ENCODE assay signal across 9 mouse cellular contexts in genomic region chr9:76138378-76139109, GRCm38 (mm10).
DNase-seq lines count a peak whose midpoint lies in the region; ATAC-seq and TF ChIP-seq lines count a peak whose summit lies in the region.
"Had no signal": no experiment of that assay in that cellular context is flagged by ENCODE, and none has a peak within 500 bp of the region (broad histone marks: within the 10 kb centered on the region; RNA-seq: fewer than 3 reads in every experiment).

No protein-coding gene starts in this region.

- no peak overlapping the region for H3K9ac ChIP-seq in hindbrain, embryonic 12.5 days
- H3K9ac ChIP-seq in neural tube, embryonic 11.5 days (ENCODE audit: low read length), result no peak overlapping the region
- no peak overlapping the region for H3K9ac ChIP-seq in forebrain, embryonic 12.5 days

- H3K27ac ChIP-seq in hindbrain, embryonic 12.5 days, result no peak overlapping the region
- H3K27ac ChIP-seq in hindbrain, embryonic 10.5 days, result no peak overlapping the region
- H3K27ac ChIP-seq in neural tube, embryonic 11.5 days (ENCODE audit: low read depth, low read length), result no peak overlapping the region
- no peak overlapping the region for H3K27ac ChIP-seq in forebrain, embryonic 12.5 days
- H3K27ac ChIP-seq in kidney, adult 2 months (ENCODE audit: insufficient read depth, low read depth, low read length), result no peak overlapping the region
- H3K27ac ChIP-seq: heart, adult 2 months had no signal

- H3K9me3 ChIP-seq in hindbrain, embryonic 12.5 days (replicated peaks), result no peaks in the 10 kb centered on the region
- H3K9me3 ChIP-seq in hindbrain, embryonic 10.5 days, result no peaks in the 10 kb centered on the region
- no peaks in the 10 kb centered on the region for H3K9me3 ChIP-seq in neural tube, embryonic 11.5 days (ENCODE audit: control insufficient read depth, low read length)
- H3K9me3 ChIP-seq in forebrain, embryonic 12.5 days, result no peaks in the 10 kb centered on the region

- no peaks in the 10 kb centered on the region for H3K36me3 ChIP-seq in hindbrain, embryonic 12.5 days
- H3K36me3 ChIP-seq in hindbrain, embryonic 10.5 days, result no peaks in the 10 kb centered on the region
- H3K36me3 ChIP-seq in neural tube, embryonic 11.5 days (ENCODE audit: control insufficient read depth, insufficient read depth, low read length), result no peaks in the 10 kb centered on the region
- no peaks in the 10 kb centered on the region for H3K36me3 ChIP-seq in forebrain, embryonic 12.5 days (replicated peaks)
- H3K36me3 ChIP-seq in kidney, adult 2 months (ENCODE audit: control insufficient read depth, insufficient read depth, low read length), result no peaks in the 10 kb centered on the region

- no peaks in the 10 kb centered on the region for H3K27me3 ChIP-seq in hindbrain, embryonic 12.5 days
- peaks cover 29% of the 10 kb centered on the region for H3K27me3 ChIP-seq in hindbrain, embryonic 10.5 days (ENCODE audit: insufficient read depth, poor library complexity, severe bottlenecking)
- H3K27me3 ChIP-seq in neural tube, embryonic 11.5 days (ENCODE audit: control insufficient read depth, insufficient read depth, low read length), result no peaks in the 10 kb centered on the region
- no peaks in the 10 kb centered on the region for H3K27me3 ChIP-seq in forebrain, embryonic 12.5 days
- H3K27me3 ChIP-seq in kidney, adult 2 months (replicated peaks; ENCODE audit: control insufficient read depth, insufficient read depth, low read length), result no peaks in the 10 kb centered on the region

- 84% methylated on average over 3 of the region's 3 CpGs for WGBS in hindbrain, embryonic 12.5 days
- WGBS in hindbrain, embryonic 10.5 days, result 88% methylated on average over 3 of the region's 3 CpGs
- 87% methylated on average over 3 of the region's 3 CpGs for WGBS in neural tube, embryonic 11.5 days
- 54% methylated on average over 3 of the region's 3 CpGs for WGBS in forebrain, embryonic 12.5 days
- 76% methylated on average over 3 of the region's 3 CpGs for WGBS in kidney, adult 2 months

- no peaks in the 10 kb centered on the region for H3K4me1 ChIP-seq in hindbrain, embryonic 12.5 days
- H3K4me1 ChIP-seq in hindbrain, embryonic 10.5 days (replicated peaks), result peaks cover 6% of the 10 kb centered on the region; the same call in 1 of the 2 replicates
- no peaks in the 10 kb centered on the region for H3K4me1 ChIP-seq in neural tube, embryonic 11.5 days (ENCODE audit: control insufficient read depth, insufficient read depth, low read length)
- no peaks in the 10 kb centered on the region for H3K4me1 ChIP-seq in forebrain, embryonic 12.5 days
- no peaks in the 10 kb centered on the region for H3K4me1 ChIP-seq in kidney, adult 2 months (ENCODE audit: control insufficient read depth, insufficient read depth, low read length)

- no peak overlapping the region for H3K4me2 ChIP-seq in hindbrain, embryonic 12.5 days (replicated peaks)
- no peak overlapping the region for H3K4me2 ChIP-seq in neural tube, embryonic 11.5 days (ENCODE audit: low read depth)
- H3K4me2 ChIP-seq in forebrain, embryonic 12.5 days, result no peak overlapping the region

- no peak for TF ChIP-seq CTCF in kidney, adult 2 months (conservative IDR thresholded peaks at IDR 0.05; ENCODE audit: insufficient read depth, insufficient read length, low read depth, low read length)

- ATAC-seq in hindbrain, embryonic 12.5 days (ENCODE audit: low FRiP score), result peak; percentile 67
- ATAC-seq in neural tube, embryonic 11.5 days (ENCODE audit: insufficient read depth, low FRiP score, low TSS enrichment), result peak; percentile 45; the same call in 1 of the 2 replicates
- peak; percentile 83 for ATAC-seq in forebrain, embryonic 12.5 days (ENCODE audit: low FRiP score)

- no peak for DNase-seq in hindbrain, embryonic 10.5 days (ENCODE audit: low spot score)
- DNase-seq in neural tube, embryonic 11.5 days (ENCODE audit: low spot score), result no peak
- no peak for DNase-seq in neural tube, embryonic 10.5 days (ENCODE audit: extremely low spot score, low spot score)
- peak; percentile 8 for DNase-seq in ovary, postnatal 36 days (ENCODE audit: low spot score)
- no peak for DNase-seq in kidney, adult 2 months
- DNase-seq: thymus, adult 2 months had no signal

- no peak overlapping the region for H3K4me3 ChIP-seq in hindbrain, embryonic 12.5 days
- H3K4me3 ChIP-seq in hindbrain, embryonic 10.5 days, result no peak overlapping the region
- H3K4me3 ChIP-seq in neural tube, embryonic 11.5 days (ENCODE audit: low read depth, low read length), result no peak overlapping the region
- no peak overlapping the region for H3K4me3 ChIP-seq in forebrain, embryonic 12.5 days (replicated peaks)
- H3K4me3 ChIP-seq in kidney, adult 2 months (ENCODE audit: insufficient read depth, low read depth, low read length), result no peak overlapping the region
- H3K4me3 ChIP-seq: heart, adult 2 months had no signal

- no peak for TF ChIP-seq POLR2A in kidney, adult 2 months (IDR thresholded peaks at IDR 0.05; ENCODE audit: low read depth, low read length)
